ENCODE assay signal across 29 mouse cellular contexts in the genomic region with DNA sequence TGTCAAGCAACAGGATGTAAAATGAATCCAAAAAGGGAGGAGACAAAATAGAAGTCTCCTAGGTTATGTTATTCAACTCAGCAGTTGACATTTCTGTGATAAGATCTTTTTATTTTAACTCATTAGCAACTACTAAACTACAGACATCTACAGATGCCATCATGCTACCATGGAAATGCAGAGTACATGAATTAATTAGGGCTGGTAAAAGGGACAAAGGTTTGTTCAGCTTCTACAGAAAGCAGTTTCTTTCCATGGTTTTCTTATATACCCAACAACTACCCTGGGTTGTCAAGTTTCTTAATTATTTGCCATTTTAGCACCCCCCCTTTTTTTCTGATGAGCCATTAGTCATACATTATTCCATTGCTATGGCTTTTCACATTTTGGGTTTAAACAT.
"Had no signal": no experiment of that assay in that cellular context is flagged by ENCODE, and none has a peak within 500 bp of the region (broad histone marks: within the 10 kb centered on the region; RNA-seq: fewer than 3 reads in every experiment).

No protein-coding gene starts in this region.

- ATAC-seq: hindbrain, postnatal 0 days; intestine, embryonic 16.5 days; liver, postnatal 0 days had no signal

- H3K4me3 ChIP-seq: heart, adult 2 months; heart, embryonic 13.5 days; heart, embryonic 15.5 days; hindbrain, embryonic 13.5 days; hindbrain, embryonic 15.5 days; kidney, embryonic 15.5 days; layer of hippocampus, adult 2 months; left cerebral cortex, adult 2 months; limb, embryonic 10.5 days; limb, embryonic 12.5 days; liver, embryonic 13.5 days; liver, embryonic 15.5 days had no signal

- H3K4me2 ChIP-seq: heart, embryonic 11.5 days; heart, embryonic 13.5 days; heart, embryonic 15.5 days; hindbrain, embryonic 13.5 days; hindbrain, embryonic 15.5 days; kidney, embryonic 15.5 days; limb, embryonic 12.5 days; liver, embryonic 11.5 days; liver, embryonic 13.5 days; liver, embryonic 15.5 days had no signal

- H3K27ac ChIP-seq: heart, adult 2 months; heart, embryonic 13.5 days; heart, embryonic 15.5 days; hindbrain, embryonic 13.5 days; hindbrain, embryonic 15.5 days; hindbrain, postnatal 0 days; kidney, embryonic 15.5 days; kidney, postnatal 0 days; layer of hippocampus, adult 2 months; left cerebral cortex, adult 2 months; limb, embryonic 10.5 days; limb, embryonic 12.5 days; liver, embryonic 13.5 days; liver, embryonic 15.5 days had no signal

- H3K9me3 ChIP-seq: heart, embryonic 13.5 days; heart, embryonic 15.5 days; hindbrain, embryonic 13.5 days; hindbrain, embryonic 15.5 days; kidney, embryonic 15.5 days; limb, embryonic 10.5 days; limb, embryonic 12.5 days; liver, embryonic 13.5 days; liver, embryonic 15.5 days had no signal

- H3K36me3 ChIP-seq: heart, embryonic 13.5 days; heart, embryonic 15.5 days; hindbrain, embryonic 13.5 days; hindbrain, embryonic 15.5 days; kidney, embryonic 15.5 days; limb, embryonic 10.5 days; limb, embryonic 12.5 days; liver, embryonic 13.5 days; liver, embryonic 15.5 days had no signal

- H3K4me1 ChIP-seq: heart, embryonic 13.5 days; heart, embryonic 15.5 days; hindbrain, embryonic 13.5 days; kidney, embryonic 15.5 days; limb, embryonic 10.5 days; limb, embryonic 12.5 days; liver, embryonic 13.5 days; liver, embryonic 15.5 days had no signal

- H3K9ac ChIP-seq: heart, embryonic 13.5 days; heart, embryonic 15.5 days; hindbrain, embryonic 13.5 days; hindbrain, embryonic 15.5 days; kidney, embryonic 15.5 days; limb, embryonic 12.5 days; liver, embryonic 13.5 days; liver, embryonic 15.5 days; liver, postnatal 0 days had no signal

- H3K27me3 ChIP-seq: heart, embryonic 13.5 days; heart, embryonic 15.5 days; hindbrain, embryonic 13.5 days; hindbrain, embryonic 15.5 days; kidney, embryonic 15.5 days; limb, embryonic 12.5 days; liver, embryonic 13.5 days; liver, embryonic 15.5 days had no signal

- DNase-seq: gastrocnemius, postnatal 14 days; gastrocnemius, postnatal 36 days; heart, adult 11 months; heart, adult 2 months; heart, postnatal 14 days; heart, postnatal 36 days; kidney, adult 11 months; kidney, adult 2 months; kidney, adult 9 months; kidney, postnatal 25 days; kidney, postnatal 4 days; liver; liver, embryonic 13.5 days; liver, postnatal 0 days had no signal
